Mouse (Mus musculus) midbrain, embryonic 12.5 days (tissue): ENCODE results near the gene Edem1. TPM values are rescaled to one million over a fixed set of nuclear protein-coding genes. Genes with fewer than 3 reads are reported as not detected.

Source experiments
- ATAC-seq: fragments of 200-750 bp; cut with Nextera tagmentation; 2 replicates; pipeline ENCODE4 v1.8.0; 2017; ENCODE audit warnings: low read depth, moderate TSS enrichment, moderate library complexity; ENCODE audit not compliant: low FRiP score
- H3K27ac ChIP-seq: fragments of 300-500 bp; sonication (generic); replicated peaks from 2 replicates; pipeline ENCODE4 v1.5.1; 2016; ENCODE audit warnings: mild to moderate bottlenecking
- H3K27me3 ChIP-seq: fragments of 300-500 bp; sonication (generic); 2 replicates; pipeline ENCODE4 v1.6.1; 2016; ENCODE audit warnings: mild to moderate bottlenecking
- H3K36me3 ChIP-seq: fragments of 300-500 bp; sonication (generic); 2 replicates; pipeline ENCODE4 v1.6.1; 2016
- H3K4me1 ChIP-seq: fragments of 300-500 bp; sonication (generic); 2 replicates; pipeline ENCODE4 v1.6.1; 2016
- H3K4me2 ChIP-seq: fragments of 300-500 bp; sonication (generic); replicated peaks from 2 replicates; pipeline ENCODE4 v1.6.1; 2016; ENCODE audit warnings: mild to moderate bottlenecking, moderate library complexity
- H3K4me3 ChIP-seq: fragments of 300-500 bp; sonication (generic); 2 replicates; pipeline ENCODE4 v1.5.1; 2016; ENCODE audit warnings: mild to moderate bottlenecking
- H3K9ac ChIP-seq: fragments of 300-500 bp; sonication (generic); replicated peaks from 2 replicates; pipeline ENCODE4 v1.6.1; 2016; ENCODE audit warnings: mild to moderate bottlenecking, moderate library complexity
- H3K9me3 ChIP-seq: fragments of 300-500 bp; sonication (generic); 2 replicates; pipeline ENCODE4 v1.6.1; 2016; ENCODE audit warnings: mild to moderate bottlenecking
- WGBS: fragments of 180-500 bp; shearing (Covaris S2); methylation state at CpG from one replicate; pipeline ENCODE4 v1.1.7; 2016; 5-methylcytosine and 5-hydroxymethylcytosine counted together
- polyA plus RNA-seq: library from polyadenylated mRNA; unstranded; fragments of >200 nt; fragmentation: Nextera tagmentation; extraction: Ambion mirVana; gene quantifications from 2 replicates; pipeline ENCODE4 v1.2.1, GENCODE M21; 2016

Edem1 gene
- polyA plus RNA-seq, 1 experiment from 2014 or later = 15.0 TPM

- 75% methylated on average over 3 of the region's 3 CpGs for whole genome bisulfite sequencing
- no peak overlapping the region for H3K4me3 ChIP-seq
- no peak overlapping the region for H3K9ac ChIP-seq
- H3K36me3 ChIP-seq = no peaks in the 10 kb centered on the region
- no peak for ATAC-seq
- no peaks in the 10 kb centered on the region for H3K27me3 ChIP-seq
- no peak overlapping the region for H3K4me2 ChIP-seq
- H3K4me1 ChIP-seq = no peaks in the 10 kb centered on the region
- H3K9me3 ChIP-seq = no peaks in the 10 kb centered on the region
- H3K27ac ChIP-seq = no peak overlapping the region
Observed at GRCm38 (mm10) chr6:108807446-108807845, 21.0 kb upstream of the Edem1 start.

GRCm38 (mm10) chr6:108808786-108809185 lies 19.7 kb upstream of the Edem1 start:
- Histone ChIP-seq H3K4me3 (no peak overlapping the region), H3K27me3 (no peaks in the 10 kb centered on the region), H3K9me3 (no peaks in the 10 kb centered on the region), H3K4me1 (no peaks in the 10 kb centered on the region), H3K9ac (no peak overlapping the region), H3K4me2 (no peak overlapping the region), H3K36me3 (no peaks in the 10 kb centered on the region), H3K27ac (no peak overlapping the region)
- 83% methylated on average over 1 of the region's 1 CpGs for WGBS
- no peak for ATAC-seq

GRCm38 (mm10) chr6:108810237-108810636 lies 18.2 kb upstream of the Edem1 start:
- no peaks in the 10 kb centered on the region for H3K9me3 ChIP-seq
- 71% methylated on average over 10 of the region's 10 CpGs for WGBS
- no peak overlapping the region for H3K4me2 ChIP-seq
- H3K27me3 ChIP-seq = no peaks in the 10 kb centered on the region
- peaks cover 6% of the 10 kb centered on the region; the same call in 1 of the 2 replicates for H3K36me3 ChIP-seq
- H3K27ac ChIP-seq = no peak overlapping the region
- no peaks in the 10 kb centered on the region for H3K4me1 ChIP-seq
- ATAC-seq = no peak
- no peak overlapping the region for H3K4me3 ChIP-seq
- no peak overlapping the region for H3K9ac ChIP-seq

GRCm38 (mm10) chr6:108812134-108812533 lies 16.3 kb upstream of the Edem1 start:
- Histone ChIP-seq H3K9me3 (no peaks in the 10 kb centered on the region), H3K27me3 (no peaks in the 10 kb centered on the region), H3K9ac (no peak overlapping the region), H3K36me3 (peaks cover 9% of the 10 kb centered on the region; the same call in 1 of the 2 replicates), H3K4me2 (no peak overlapping the region), H3K4me3 (no peak overlapping the region), H3K4me1 (no peaks in the 10 kb centered on the region), H3K27ac (no peak overlapping the region)
- ATAC-seq = no peak
- 89% methylated on average over 2 of the region's 2 CpGs for WGBS

- Histone ChIP-seq H3K4me3 (no peak overlapping the region), H3K4me1 (no peaks in the 10 kb centered on the region), H3K27me3 (no peaks in the 10 kb centered on the region), H3K27ac (no peak overlapping the region), H3K36me3 (peaks cover 47% of the 10 kb centered on the region), H3K9ac (no peak overlapping the region), H3K9me3 (no peaks in the 10 kb centered on the region), H3K4me2 (no peak overlapping the region)
- ATAC-seq = no peak
- WGBS = 85% methylated on average over 4 of the region's 4 CpGs
Observed at GRCm38 (mm10) chr6:108817510-108817909, 10.9 kb upstream of the Edem1 start.

GRCm38 (mm10) chr6:108824816-108825545 lies 3.5 kb upstream of the Edem1 start:
- H3K4me2 ChIP-seq = no peak overlapping the region
- WGBS = 88% methylated on average over 7 of the region's 7 CpGs
- H3K9ac ChIP-seq = no peak overlapping the region
- ATAC-seq = no peak
- no peaks in the 10 kb centered on the region for H3K9me3 ChIP-seq
- peaks cover 31% of the 10 kb centered on the region for H3K36me3 ChIP-seq
- peaks cover 8% of the 10 kb centered on the region for H3K4me1 ChIP-seq
- H3K27ac ChIP-seq = no peak overlapping the region
- no peaks in the 10 kb centered on the region for H3K27me3 ChIP-seq
- H3K4me3 ChIP-seq = no peak overlapping the region

GRCm38 (mm10) chr6:108826070-108826469 lies 2.4 kb upstream of the Edem1 start:
- Histone ChIP-seq H3K4me3 (no peak overlapping the region), H3K4me2 (no peak overlapping the region), H3K9ac (no peak overlapping the region), H3K27ac (no peak overlapping the region), H3K9me3 (no peaks in the 10 kb centered on the region), H3K4me1 (peaks cover 11% of the 10 kb centered on the region), H3K36me3 (peaks cover 24% of the 10 kb centered on the region), H3K27me3 (no peaks in the 10 kb centered on the region)
- WGBS = 79% methylated on average over 3 of the region's 3 CpGs
- no peak for ATAC-seq

- no peaks in the 10 kb centered on the region for H3K9me3 ChIP-seq
- ATAC-seq = no peak
- 21% methylated on average over 5 of the region's 5 CpGs for WGBS
- no peaks in the 10 kb centered on the region for H3K27me3 ChIP-seq
- peaks cover 19% of the 10 kb centered on the region for H3K4me1 ChIP-seq
- no peak overlapping the region for H3K9ac ChIP-seq
- peaks cover 11% of the 10 kb centered on the region; the same call in 1 of the 2 replicates for H3K36me3 ChIP-seq
- H3K4me3 ChIP-seq = 0 out of 2 replicates have a peak overlapping the region, but pooled peaks have one; percentile 68
- H3K4me2 ChIP-seq = peak overlapping the region; percentile 79
- no peak overlapping the region for H3K27ac ChIP-seq
Observed at GRCm38 (mm10) chr6:108827336-108827920, 1.0 kb upstream of the Edem1 start.

- H3K27me3 ChIP-seq = no peaks in the 10 kb centered on the region
- peaks cover 19% of the 10 kb centered on the region for H3K4me1 ChIP-seq
- peak; percentile 59; the same call in 1 of the 2 replicates for ATAC-seq
- H3K27ac ChIP-seq = peak overlapping the region; percentile 65
- peak overlapping the region; percentile 68 for H3K4me3 ChIP-seq
- H3K9ac ChIP-seq = peak overlapping the region; percentile 76
- H3K4me2 ChIP-seq = peak overlapping the region; percentile 79
- H3K36me3 ChIP-seq = no peaks in the 10 kb centered on the region
- WGBS = under 1% methylated on average over 56 of the region's 56 CpGs
- H3K9me3 ChIP-seq = no peaks in the 10 kb centered on the region
Observed at GRCm38 (mm10) chr6:108828872-108829271, 431 bp downstream of the Edem1 start.

- Histone ChIP-seq H3K9ac (peak overlapping the region; percentile 76), H3K27ac (no peak overlapping the region), H3K4me3 (peak overlapping the region; percentile 68), H3K4me2 (peak overlapping the region; percentile 79), H3K27me3 (no peaks in the 10 kb centered on the region), H3K36me3 (no peaks in the 10 kb centered on the region), H3K4me1 (peaks cover 19% of the 10 kb centered on the region), H3K9me3 (no peaks in the 10 kb centered on the region)
- WGBS = 25% methylated on average over 22 of the region's 22 CpGs
- ATAC-seq = no peak
Observed at GRCm38 (mm10) chr6:108829386-108830370, 1.2 kb downstream of the Edem1 start.

- no peak overlapping the region for H3K9ac ChIP-seq
- no peak overlapping the region for H3K27ac ChIP-seq
- H3K4me2 ChIP-seq = no peak overlapping the region
- H3K4me3 ChIP-seq = no peak overlapping the region
- H3K9me3 ChIP-seq = no peaks in the 10 kb centered on the region
- 83% methylated on average over 1 of the region's 1 CpGs for WGBS
- no peak for ATAC-seq
- peaks cover 19% of the 10 kb centered on the region for H3K4me1 ChIP-seq
- no peaks in the 10 kb centered on the region for H3K27me3 ChIP-seq
- no peaks in the 10 kb centered on the region for H3K36me3 ChIP-seq
Observed at GRCm38 (mm10) chr6:108832170-108832569, 3.7 kb downstream of the Edem1 start.
